Mouse (Mus musculus) lung, adult 2 months (tissue): ENCODE measurements around the gene Rpp21.

Source experiments
- CTCF ChIP-seq: fragments of 200-500 bp; IDR thresholded peaks from 2 replicates; pipeline ENCODE4 v1.5.1; 2011; ENCODE audit warnings: mild to moderate bottlenecking, low read length, control low read depth; ENCODE audit not compliant: insufficient read depth
- POLR2A ChIP-seq: fragments of 200-500 bp; IDR thresholded peaks from 2 replicates; pipeline ENCODE4 v1.6.1; 2011; ENCODE audit warnings: low read depth, mild to moderate bottlenecking, control low read depth, low read length, borderline replicate concordance; ENCODE audit errors: extremely low read depth

DNA sequence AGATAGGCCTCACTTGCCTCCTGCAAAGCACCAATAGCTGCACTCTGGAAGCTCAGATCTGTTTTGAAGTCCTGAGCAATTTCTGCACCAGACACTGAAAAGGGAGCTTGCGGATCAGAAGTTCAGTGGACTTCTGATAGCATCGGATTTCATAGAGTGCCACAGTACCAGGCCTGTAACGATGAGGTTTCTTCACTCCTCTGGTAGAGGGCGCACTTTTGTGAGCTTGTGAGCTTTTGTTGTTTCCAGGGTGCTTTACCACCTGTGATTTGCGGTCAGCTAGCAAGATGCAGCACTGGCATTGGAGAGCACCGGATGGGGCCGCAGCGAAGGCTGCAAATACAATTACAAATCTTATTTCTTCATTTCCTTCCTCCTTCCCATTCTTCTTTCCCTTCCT, 30.9 kb downstream of the Rpp21 start:
- no peak for TF ChIP-seq POLR2A
- 0 out of 2 replicates have a peak, but pooled peaks have one; percentile 15 for TF ChIP-seq CTCF
